Comparison of ENCODE assay signal across 9 mouse cellular contexts in genomic region chr19:45781676-45782075, GRCm38 (mm10). TPM values are rescaled to one million over a fixed set of nuclear protein-coding genes. Genes with fewer than 3 reads are reported as not detected.
DNase-seq lines count a peak whose midpoint lies in the region; ATAC-seq and TF ChIP-seq lines count a peak whose summit lies in the region.
"Had no signal": no experiment of that assay in that cellular context is flagged by ENCODE, and none has a peak within 500 bp of the region (broad histone marks: within the 10 kb centered on the region; RNA-seq: fewer than 3 reads in every experiment).

No protein-coding gene starts in this region.

- no peak overlapping the region for H3K27ac ChIP-seq in heart, embryonic 16.5 days (ENCODE audit: low read length)
- H3K27ac ChIP-seq in MEL (ENCODE audit: control insufficient read depth, low read depth, low read length) = no peak overlapping the region
- no peak overlapping the region for H3K27ac ChIP-seq in hindbrain, embryonic 11.5 days (ENCODE audit: low read depth, low read length)
- H3K27ac ChIP-seq in midbrain, embryonic 11.5 days (ENCODE audit: low read depth, low read length) = no peak overlapping the region

- intact Hi-C loops in heart, postnatal 14 days (cut with DNase I) = loop anchor here (2.0 kb wide), 1 partner anchor 33 kb away; the partner anchor contains the start of gene Npm3

- H3K79me2 ChIP-seq in MEL (ENCODE audit: control insufficient read depth, insufficient read depth, low read length, poor library complexity) = peaks cover 36% of the 10 kb centered on the region

- no peak for TF ChIP-seq POLR2A in MEL (IDR thresholded peaks at IDR 0.05; ENCODE audit: control insufficient read depth in 1 of 2, insufficient read depth in 1 of 2, low read depth in 1 of 2, low read length in 2 of 2, poor library complexity in 1 of 2)

- TF ChIP-seq RAD21 in MEL (IDR thresholded peaks at IDR 0.05; ENCODE audit: low read depth, low read length) = no peak

- H3K36me3 ChIP-seq in heart, embryonic 16.5 days (ENCODE audit: control insufficient read depth, insufficient read depth) = peaks cover 22% of the 10 kb centered on the region
- peaks cover 14 to 22% of the 10 kb centered on the region in 2 experiments for H3K36me3 ChIP-seq in MEL (ENCODE audit: control insufficient read depth in 1 of 2, insufficient read depth in 2 of 2, low read length in 2 of 2)
- H3K36me3 ChIP-seq in hindbrain, embryonic 11.5 days (ENCODE audit: control insufficient read depth, insufficient read depth, low read length) = peaks cover 3% of the 10 kb centered on the region; the same call in 1 of the 2 replicates
- no peaks in the 10 kb centered on the region; the same call in 1 of the 2 replicates for H3K36me3 ChIP-seq in midbrain, embryonic 11.5 days (ENCODE audit: control insufficient read depth, insufficient read depth, low read length)

- no peaks in the 10 kb centered on the region for H3K27me3 ChIP-seq in heart, embryonic 16.5 days (ENCODE audit: control insufficient read depth, insufficient read depth, low read length)
- H3K27me3 ChIP-seq in MEL (ENCODE audit: control insufficient read depth in 1 of 2, insufficient read depth in 2 of 2, low read length in 2 of 2) = no peaks in the 10 kb centered on the region
- no peaks in the 10 kb centered on the region for H3K27me3 ChIP-seq in hindbrain, embryonic 11.5 days (ENCODE audit: control insufficient read depth, insufficient read depth, low read length)
- H3K27me3 ChIP-seq in midbrain, embryonic 11.5 days (ENCODE audit: control insufficient read depth, insufficient read depth, low read length) = no peaks in the 10 kb centered on the region

- H3K4me3 ChIP-seq in heart, embryonic 16.5 days (ENCODE audit: low read length) = peak overlapping the region; percentile 99
- H3K4me3 ChIP-seq in MEL (ENCODE audit: control insufficient read depth in 1 of 2, insufficient read depth in 1 of 2, low read depth in 2 of 2, low read length in 2 of 2) = peak overlapping the region; percentile 25 to 70
- H3K4me3 ChIP-seq in hindbrain, embryonic 11.5 days (ENCODE audit: low read depth, low read length) = peak overlapping the region; percentile 100
- peak overlapping the region; percentile 100 for H3K4me3 ChIP-seq in midbrain, embryonic 11.5 days (ENCODE audit: low read depth, low read length)

- no peak for ATAC-seq in heart, embryonic 16.5 days (replicated peaks; ENCODE audit: extremely low read depth, insufficient read depth, low FRiP score)
- ATAC-seq in hindbrain, embryonic 11.5 days (ENCODE audit: low FRiP score) = no peak
- no peak for ATAC-seq in midbrain, embryonic 11.5 days (ENCODE audit: low FRiP score)

- no peak overlapping the region; the same call in 1 of the 2 replicates for H3K9ac ChIP-seq in heart, embryonic 16.5 days (ENCODE audit: low read length)
- peak overlapping the region; percentile 10; the same call in 1 of the 2 replicates for H3K9ac ChIP-seq in MEL (ENCODE audit: control insufficient read depth, low read depth, low read length, poor library complexity, severe bottlenecking)
- no peak overlapping the region for H3K9ac ChIP-seq in hindbrain, embryonic 11.5 days (ENCODE audit: low read depth, low read length)
- H3K9ac ChIP-seq in midbrain, embryonic 11.5 days (ENCODE audit: low read length) = no peak overlapping the region; the same call in 1 of the 2 replicates

- no peak for DNase-seq in heart, postnatal 14 days
- DNase-seq in MEL (ENCODE audit: low read depth, low spot score) = no peak
- DNase-seq in hindbrain, embryonic 11.5 days (ENCODE audit: low spot score) = no peak
- peak; percentile 66 for DNase-seq in midbrain, embryonic 11.5 days (ENCODE audit: low spot score, missing footprints)
- DNase-seq in adrenal gland, adult 18-20 months (ENCODE audit: low spot score in 2 of 2) = no peak
- no peak for DNase-seq in thymus, postnatal 25 days
- DNase-seq in layer of hippocampus, adult 18-20 months (ENCODE audit: low spot score in 2 of 2) = no peak

- no peaks in the 10 kb centered on the region for H3K9me3 ChIP-seq in heart, embryonic 16.5 days (replicated peaks; ENCODE audit: control insufficient read depth, low read length)
- no peaks in the 10 kb centered on the region for H3K9me3 ChIP-seq in MEL (replicated peaks; ENCODE audit: insufficient read depth, low read length)
- H3K9me3 ChIP-seq in hindbrain, embryonic 11.5 days (ENCODE audit: control insufficient read depth, low read length) = no peaks in the 10 kb centered on the region
- no peaks in the 10 kb centered on the region for H3K9me3 ChIP-seq in midbrain, embryonic 11.5 days (ENCODE audit: control insufficient read depth, low read length)

- WGBS in heart, embryonic 16.5 days = 57% methylated on average over 8 of the region's 8 CpGs
- WGBS in hindbrain, embryonic 11.5 days = 64% methylated on average over 8 of the region's 8 CpGs
- 62% methylated on average over 8 of the region's 8 CpGs for WGBS in midbrain, embryonic 11.5 days

- peak overlapping the region; percentile 82 for H3K4me2 ChIP-seq in heart, embryonic 16.5 days (ENCODE audit: low read depth, low read length)
- H3K4me2 ChIP-seq in hindbrain, embryonic 11.5 days (replicated peaks; ENCODE audit: low read depth, low read length) = peak overlapping the region; percentile 49
- H3K4me2 ChIP-seq in midbrain, embryonic 11.5 days = peak overlapping the region; percentile 76

- peak in 2 of 3 experiments; percentile 12 to 22; a peak in 3 of 6 replicates for TF ChIP-seq CTCF in MEL (IDR thresholded peaks at IDR 0.05 in 2 of 3, conservative IDR thresholded peaks at IDR 0.05 in 1 of 3; ENCODE audit: control insufficient read depth in 1 of 3, insufficient read depth in 1 of 3, low read depth in 2 of 3, low read length in 3 of 3, poor library complexity in 1 of 3, severe bottlenecking in 1 of 3)

- TF ChIP-seq EP300 in MEL (IDR thresholded peaks at IDR 0.05; ENCODE audit: low read depth in 1 of 2, low read length in 2 of 2) = no peak

- H3K4me1 ChIP-seq in heart, embryonic 16.5 days (ENCODE audit: control insufficient read depth, insufficient read depth, low read length) = peaks cover 19% of the 10 kb centered on the region
- peaks cover 16 to 23% of the 10 kb centered on the region in 2 experiments for H3K4me1 ChIP-seq in MEL (ENCODE audit: control insufficient read depth in 1 of 2, insufficient read depth in 2 of 2, low read length in 2 of 2)
- peaks cover 7% of the 10 kb centered on the region for H3K4me1 ChIP-seq in hindbrain, embryonic 11.5 days (replicated peaks; ENCODE audit: control insufficient read depth, insufficient read depth, low read length)
- H3K4me1 ChIP-seq in midbrain, embryonic 11.5 days (ENCODE audit: control insufficient read depth, insufficient read depth, low read length) = peaks cover 17% of the 10 kb centered on the region

TF ChIP-seq in MEL, 35 proteins besides CTCF, POLR2A, EP300 and RAD21:
- TF ChIP-seq USF1 (IDR thresholded peaks at IDR 0.05; ENCODE audit: low read depth, low read length) = no peak
- 0 out of 2 replicates have a peak, but pooled peaks have one; percentile 22 for TF ChIP-seq CHD1 (IDR thresholded peaks at IDR 0.05; ENCODE audit: low read depth, low read length)
- TF ChIP-seq ETS1 (IDR thresholded peaks at IDR 0.05; ENCODE audit: low read depth, low read length) = 0 out of 2 replicates have a peak, but pooled peaks have one; percentile 5

RNA-seq across cellular contexts. Expression of gene Mgea5, which starts 2.0 kb away (rescaled TPM):
- 33.3 and 33.7 TPM in 2 replicates for polyA plus RNA-seq in heart, embryonic 16.5 days (2015; fragmentation: Nextera tagmentation; extraction: Ambion mirVana)
- total RNA-seq in heart, postnatal 14 days (2021) = 10 to 100 TPM; 65.7 TPM
- 54.4 and 64.2 TPM in 2 replicates for total RNA-seq in MEL (2012; rRNA removed)
- 10 to 100 TPM in 1 of 2 experiments, not detected in 1; 67.0 TPM for polyA plus RNA-seq in MEL (2012; ENCODE audit: insufficient read depth in 1 of 2, insufficient read length in 2 of 2, low read depth in 1 of 2, low replicate concordance in 2 of 2, missing spikeins in 1 of 2)
- polyA plus RNA-seq in hindbrain, embryonic 11.5 days (2014; fragmentation: Nextera tagmentation; extraction: Ambion mirVana) = 75.6 and 93.2 TPM in 2 replicates
- polyA plus RNA-seq in midbrain, embryonic 11.5 days (2014; fragmentation: Nextera tagmentation; extraction: Ambion mirVana) = 68.8 and 78.9 TPM in 2 replicates
- total RNA-seq in adrenal gland, adult 18-20 months (2021) = 10 to 100 TPM; 75.4 to 86.4 TPM
- total RNA-seq in layer of hippocampus, adult 18-20 months (2021) = 100 to 1,000 TPM; 153 to 160 TPM

RNA-seq across cellular contexts. Expression of gene Npm3, which starts 32.3 kb away (rescaled TPM):
- polyA plus RNA-seq in heart, embryonic 16.5 days (2015; fragmentation: Nextera tagmentation; extraction: Ambion mirVana) = 9.0 and 9.2 TPM in 2 replicates
- total RNA-seq in heart, postnatal 14 days (2021) = 10 to 100 TPM; 13.0 to 18.9 TPM
- total RNA-seq in MEL (2012; rRNA removed) = 417 and 426 TPM in 2 replicates
- polyA plus RNA-seq in MEL (2012; ENCODE audit: insufficient read depth in 1 of 2, insufficient read length in 2 of 2, low read depth in 1 of 2, low replicate concordance in 2 of 2, missing spikeins in 1 of 2) = 100 to 1,000 TPM in 1 of 2 experiments, not detected in 1; 602 TPM
- 7.4 and 8.8 TPM in 2 replicates for polyA plus RNA-seq in hindbrain, embryonic 11.5 days (2014; fragmentation: Nextera tagmentation; extraction: Ambion mirVana)
- 9.3 and 10.4 TPM in 2 replicates for polyA plus RNA-seq in midbrain, embryonic 11.5 days (2014; fragmentation: Nextera tagmentation; extraction: Ambion mirVana)
- total RNA-seq in adrenal gland, adult 18-20 months (2021) = 10 to 100 TPM; 28.5 to 30.7 TPM
- total RNA-seq in layer of hippocampus, adult 18-20 months (2021) = 10 to 100 TPM in 1 of 2 experiments, 1 to 10 TPM in 1; 9.6 to 11.3 TPM

RNA-seq across cellular contexts. Expression of gene Kcnip2, which starts 34.2 kb away (rescaled TPM):
- polyA plus RNA-seq in heart, embryonic 16.5 days (2015; fragmentation: Nextera tagmentation; extraction: Ambion mirVana) = 16.6 and 17.9 TPM in 2 replicates
- total RNA-seq in heart, postnatal 14 days (2021) = 100 to 1,000 TPM; 149 to 164 TPM
- total RNA-seq in MEL (2012; rRNA removed) = not detected in 2 replicates
- polyA plus RNA-seq in MEL (2012; ENCODE audit: insufficient read depth in 1 of 2, insufficient read length in 2 of 2, low read depth in 1 of 2, low replicate concordance in 2 of 2, missing spikeins in 1 of 2) = under 1 TPM in 1 of 2 experiments, not detected in 1; 0.14 TPM
- polyA plus RNA-seq in hindbrain, embryonic 11.5 days (2014; fragmentation: Nextera tagmentation; extraction: Ambion mirVana) = 0.56 and 0.73 TPM in 2 replicates
- 0.66 and 1.0 TPM in 2 replicates for polyA plus RNA-seq in midbrain, embryonic 11.5 days (2014; fragmentation: Nextera tagmentation; extraction: Ambion mirVana)
- total RNA-seq in adrenal gland, adult 18-20 months (2021) = under 1 TPM in 1 of 2 experiments, not detected in 1; 0.13 TPM
- total RNA-seq in layer of hippocampus, adult 18-20 months (2021) = 100 to 1,000 TPM; 208 to 213 TPM

RNA-seq across cellular contexts. Expression of gene Fgf8, which starts 39.0 kb away (rescaled TPM):
- polyA plus RNA-seq in heart, embryonic 16.5 days (2015; fragmentation: Nextera tagmentation; extraction: Ambion mirVana) = 0.12 and 0.47 TPM in 2 replicates
- total RNA-seq in heart, postnatal 14 days (2021) = not detected
- total RNA-seq in MEL (2012; rRNA removed) = not detected in 2 replicates
- not detected for polyA plus RNA-seq in MEL (2012; ENCODE audit: insufficient read depth in 1 of 2, insufficient read length in 2 of 2, low read depth in 1 of 2, low replicate concordance in 2 of 2, missing spikeins in 1 of 2)
- 4.6 and 5.7 TPM in 2 replicates for polyA plus RNA-seq in hindbrain, embryonic 11.5 days (2014; fragmentation: Nextera tagmentation; extraction: Ambion mirVana)
- 8.5 and 11.4 TPM in 2 replicates for polyA plus RNA-seq in midbrain, embryonic 11.5 days (2014; fragmentation: Nextera tagmentation; extraction: Ambion mirVana)
- total RNA-seq in adrenal gland, adult 18-20 months (2021) = not detected
- total RNA-seq in layer of hippocampus, adult 18-20 months (2021) = not detected
- total RNA-seq: megakaryocyte-erythroid progenitor cell, adult 5-6 weeks had no signal

Comparison
In these comparisons a context has a peak if more than half of its experiments do, and no peak if none do; other contexts are left out.
1. H3K4me3 ChIP-seq: peak in every context shown above with its lines; median percentile 100 in hindbrain, embryonic 11.5 days; 100 in midbrain, embryonic 11.5 days; 99 in heart, embryonic 16.5 days; 48 in MEL.
2. RNA of gene Npm3, which starts 32.3 kb away (total RNA-seq): 417 to 426 TPM in MEL; 28.5 to 30.7 TPM in adrenal gland, adult 18-20 months, 13.0 to 18.9 TPM in heart, postnatal 14 days and 9.6 to 11.3 TPM in layer of hippocampus, adult 18-20 months; every median in the first group is over 10 times any median in the second.
3. RNA of gene Kcnip2, which starts 34.2 kb away (total RNA-seq): 208 to 213 TPM in layer of hippocampus, adult 18-20 months and 149 to 164 TPM in heart, postnatal 14 days; 0.13 TPM in adrenal gland, adult 18-20 months and not detected in MEL; every median in the first group is over 100 times any median in the second.
4. Peak in every context shown above with its lines, with median percentiles within 50 percentile points of each other: H3K4me2 ChIP-seq.